Mouse (Mus musculus) kidney, embryonic 15.5 days (tissue): ENCODE data around the gene Kcnma1. TPM values are rescaled to one million over a fixed set of nuclear protein-coding genes. Genes with fewer than 3 reads are reported as not detected.

Experiments used
- ATAC-seq: fragments of 200-750 bp; cut with Nextera tagmentation; replicated peaks from 2 replicates; pipeline ENCODE4 v1.8.0; 2017; ENCODE audit warnings: moderate TSS enrichment; ENCODE audit not compliant: low FRiP score
- H3K27ac ChIP-seq: fragments of 300-500 bp; sonication (generic); 2 replicates; pipeline ENCODE4 v1.5.1; 2015; ENCODE audit warnings: mild to moderate bottlenecking, inconsistent platforms
- H3K27me3 ChIP-seq: fragments of 300-500 bp; sonication (generic); 2 replicates; pipeline ENCODE4 v1.6.1; 2015; ENCODE audit warnings: inconsistent platforms
- H3K36me3 ChIP-seq: fragments of 300-500 bp; sonication (generic); 2 replicates; pipeline ENCODE4 v1.6.1; 2015; ENCODE audit warnings: inconsistent platforms
- H3K4me1 ChIP-seq: fragments of 300-500 bp; sonication (generic); 2 replicates; pipeline ENCODE4 v1.6.1; 2015; ENCODE audit warnings: inconsistent platforms
- H3K4me2 ChIP-seq: fragments of 300-500 bp; sonication (generic); 2 replicates; pipeline ENCODE4 v1.6.1; 2015; ENCODE audit warnings: moderate library complexity, mild to moderate bottlenecking, inconsistent platforms
- H3K4me3 ChIP-seq: fragments of 300-500 bp; sonication (generic); replicated peaks from 2 replicates; pipeline ENCODE4 v1.5.1; 2015; ENCODE audit warnings: mild to moderate bottlenecking, inconsistent platforms
- H3K9ac ChIP-seq: fragments of 300-500 bp; sonication (generic); 2 replicates; pipeline ENCODE4 v1.6.1; 2015; ENCODE audit warnings: mild to moderate bottlenecking, inconsistent platforms
- H3K9me3 ChIP-seq: fragments of 300-500 bp; sonication (generic); replicated peaks from 2 replicates; pipeline ENCODE4 v1.6.1; 2016; ENCODE audit warnings: inconsistent platforms
- WGBS: fragments of 180-500 bp; shearing (Covaris S2); methylation state at CpG from one replicate; pipeline ENCODE4 v1.1.7; 2015; ENCODE audit warnings: mixed read lengths; 5-methylcytosine and 5-hydroxymethylcytosine counted together
- polyA plus RNA-seq: library from polyadenylated mRNA; unstranded; fragments of >200 nt; fragmentation: Nextera tagmentation; extraction: Ambion mirVana; gene quantifications from 2 replicates; pipeline ENCODE4 v1.2.1, GENCODE M21; 2015

Kcnma1 gene
- polyA plus RNA-seq, 1 experiment from 2014 or later, result 2.5 TPM

- H3K9me3 ChIP-seq, result no peaks in the 10 kb centered on the region
- WGBS, result 76% methylated on average over 4 of the region's 4 CpGs
- no peak for ATAC-seq
- H3K9ac ChIP-seq, result no peak overlapping the region
- 0 out of 2 replicates have a peak overlapping the region, but pooled peaks have one; percentile 15 for H3K27ac ChIP-seq
- H3K4me1 ChIP-seq, result peaks cover 5% of the 10 kb centered on the region; the same call in 1 of the 2 replicates
- H3K27me3 ChIP-seq, result no peaks in the 10 kb centered on the region
- no peak overlapping the region for H3K4me3 ChIP-seq
- H3K36me3 ChIP-seq, result no peaks in the 10 kb centered on the region
- no peak overlapping the region for H3K4me2 ChIP-seq
Measured at GRCm38 (mm10) chr14:23496236-23496740, 518.0 kb downstream of the Kcnma1 start.

GRCm38 (mm10) chr14:23494496-23494800, 519.8 kb downstream of the Kcnma1 start:
- Histone ChIP-seq H3K9me3 (no peaks in the 10 kb centered on the region), H3K4me3 (no peak overlapping the region), H3K4me2 (no peak overlapping the region), H3K4me1 (peaks cover 11% of the 10 kb centered on the region; the same call in 1 of the 2 replicates), H3K9ac (no peak overlapping the region), H3K27ac (peak overlapping the region; percentile 63), H3K27me3 (no peaks in the 10 kb centered on the region), H3K36me3 (no peaks in the 10 kb centered on the region)
- WGBS, result 75% methylated on average over 3 of the region's 3 CpGs
- ATAC-seq, result no peak

GRCm38 (mm10) chr14:23493750-23494495, 520.4 kb downstream of the Kcnma1 start:
- Histone ChIP-seq H3K27me3 (no peaks in the 10 kb centered on the region), H3K4me3 (no peak overlapping the region), H3K36me3 (no peaks in the 10 kb centered on the region), H3K27ac (peak overlapping the region; percentile 74), H3K4me2 (no peak overlapping the region), H3K9ac (no peak overlapping the region), H3K9me3 (no peaks in the 10 kb centered on the region), H3K4me1 (peaks cover 11% of the 10 kb centered on the region; the same call in 1 of the 2 replicates)
- 69% methylated on average over 8 of the region's 8 CpGs for WGBS
- ATAC-seq, result no peak

GRCm38 (mm10) chr14:23492581-23493360, 521.5 kb downstream of the Kcnma1 start:
- peaks cover 11% of the 10 kb centered on the region; the same call in 1 of the 2 replicates for H3K4me1 ChIP-seq
- 89% methylated on average over 9 of the region's 9 CpGs for WGBS

GRCm38 (mm10) chr14:23491359-23491758, 522.9 kb downstream of the Kcnma1 start:
- H3K9me3 ChIP-seq, result no peaks in the 10 kb centered on the region
- 24% methylated on average over 2 of the region's 2 CpGs for WGBS
- H3K4me2 ChIP-seq, result no peak overlapping the region
- H3K27ac ChIP-seq, result peak overlapping the region; percentile 56; the same call in 1 of the 2 replicates
- no peaks in the 10 kb centered on the region for H3K27me3 ChIP-seq
- no peak overlapping the region for H3K9ac ChIP-seq
- ATAC-seq, result peak; percentile 82
- peaks cover 11% of the 10 kb centered on the region; the same call in 1 of the 2 replicates for H3K4me1 ChIP-seq
- no peaks in the 10 kb centered on the region for H3K36me3 ChIP-seq
- no peak overlapping the region for H3K4me3 ChIP-seq

More at GRCm38 (mm10) chr14:23492581-23493360, 521.5 kb downstream of the Kcnma1 start:
- no peaks in the 10 kb centered on the region for H3K36me3 ChIP-seq
- no peaks in the 10 kb centered on the region for H3K9me3 ChIP-seq
- no peaks in the 10 kb centered on the region for H3K27me3 ChIP-seq
- no peak for ATAC-seq
- no peak overlapping the region for H3K4me2 ChIP-seq
- no peak overlapping the region for H3K9ac ChIP-seq
- no peak overlapping the region for H3K4me3 ChIP-seq
- peak overlapping the region; percentile 74 for H3K27ac ChIP-seq

- H3K27ac ChIP-seq, result no peak overlapping the region
- WGBS, result 89% methylated on average over 1 of the region's 1 CpGs
Measured at GRCm38 (mm10) chr14:23486687-23487086, 527.6 kb downstream of the Kcnma1 start.

GRCm38 (mm10) chr14:23485802-23486500, 528.3 kb downstream of the Kcnma1 start:
- Histone ChIP-seq H3K27me3 (no peaks in the 10 kb centered on the region), H3K4me3 (no peak overlapping the region), H3K27ac (no peak overlapping the region), H3K36me3 (no peaks in the 10 kb centered on the region), H3K9me3 (no peaks in the 10 kb centered on the region), H3K4me1 (0 out of 2 replicates have a peak, but pooled peaks cover 2% of the 10 kb centered on the region), H3K9ac (no peak overlapping the region), H3K4me2 (no peak overlapping the region)
- ATAC-seq, result no peak
- 58% methylated on average over 7 of the region's 7 CpGs for WGBS

More at GRCm38 (mm10) chr14:23486687-23487086, 527.6 kb downstream of the Kcnma1 start:
- Histone ChIP-seq H3K9ac (no peak overlapping the region), H3K27me3 (no peaks in the 10 kb centered on the region), H3K4me1 (peaks cover 10% of the 10 kb centered on the region; the same call in 1 of the 2 replicates), H3K4me2 (no peak overlapping the region), H3K9me3 (no peaks in the 10 kb centered on the region), H3K4me3 (no peak overlapping the region), H3K36me3 (no peaks in the 10 kb centered on the region)
- no peak for ATAC-seq

- Histone ChIP-seq H3K9ac (no peak overlapping the region), H3K36me3 (no peaks in the 10 kb centered on the region), H3K4me3 (no peak overlapping the region), H3K4me1 (no peaks in the 10 kb centered on the region), H3K4me2 (no peak overlapping the region), H3K27ac (no peak overlapping the region), H3K9me3 (no peaks in the 10 kb centered on the region), H3K27me3 (no peaks in the 10 kb centered on the region)
- no peak for ATAC-seq
- WGBS, result 83% methylated on average over 4 of the region's 4 CpGs
Measured at GRCm38 (mm10) chr14:23475129-23475528, 539.2 kb downstream of the Kcnma1 start.

- Histone ChIP-seq H3K4me3 (no peak overlapping the region), H3K27me3 (no peaks in the 10 kb centered on the region), H3K9ac (no peak overlapping the region), H3K27ac (no peak overlapping the region), H3K4me1 (no peaks in the 10 kb centered on the region), H3K9me3 (no peaks in the 10 kb centered on the region), H3K36me3 (no peaks in the 10 kb centered on the region), H3K4me2 (no peak overlapping the region)
- 67% methylated on average over 2 of the region's 2 CpGs for WGBS
- ATAC-seq, result no peak
Measured at GRCm38 (mm10) chr14:23470071-23470470, 544.2 kb downstream of the Kcnma1 start.

GRCm38 (mm10) chr14:23465135-23465534, 549.2 kb downstream of the Kcnma1 start:
- 71% methylated on average over 2 of the region's 2 CpGs for WGBS
- ATAC-seq, result no peak

GRCm38 (mm10) chr14:23458560-23458959, 555.7 kb downstream of the Kcnma1 start:
- Histone ChIP-seq H3K4me2 (no peak overlapping the region), H3K27ac (no peak overlapping the region), H3K27me3 (0 out of 2 replicates have a peak, but pooled peaks cover 3% of the 10 kb centered on the region), H3K9me3 (no peaks in the 10 kb centered on the region), H3K9ac (no peak overlapping the region), H3K36me3 (no peaks in the 10 kb centered on the region), H3K4me1 (no peaks in the 10 kb centered on the region), H3K4me3 (no peak overlapping the region)
- ATAC-seq, result no peak
- 50% methylated on average over 4 of the region's 4 CpGs for WGBS

More at GRCm38 (mm10) chr14:23465135-23465534, 549.2 kb downstream of the Kcnma1 start:
- H3K9me3 ChIP-seq, result no peaks in the 10 kb centered on the region
- no peak overlapping the region for H3K4me2 ChIP-seq
- no peaks in the 10 kb centered on the region for H3K27me3 ChIP-seq
- no peak overlapping the region for H3K4me3 ChIP-seq
- no peaks in the 10 kb centered on the region for H3K36me3 ChIP-seq
- no peak overlapping the region for H3K9ac ChIP-seq
- H3K27ac ChIP-seq, result no peak overlapping the region
- H3K4me1 ChIP-seq, result no peaks in the 10 kb centered on the region
